7 mouse cellular contexts compared by ENCODE assay signal in the genomic region with DNA sequence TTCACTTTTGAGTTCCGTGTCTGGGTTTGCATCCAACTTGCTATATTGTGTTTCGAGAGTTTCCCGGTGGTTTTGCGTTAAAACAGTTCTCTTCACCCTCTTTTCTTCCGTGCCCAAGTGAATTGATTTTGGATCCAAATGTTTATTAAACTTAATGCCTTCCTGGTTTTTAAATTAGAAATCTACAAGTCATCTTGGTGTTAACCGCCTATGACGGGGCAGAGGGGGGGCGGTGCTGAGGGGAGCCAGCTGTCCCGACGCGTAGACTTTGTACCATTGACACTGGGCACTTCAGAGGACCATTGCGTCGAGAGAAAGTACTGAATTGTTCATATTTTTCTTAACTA.
A peak's percentile ranks its signal among the peaks of the same experiment; 100 is the strongest.
DNase-seq lines count a peak whose midpoint lies in the region; ATAC-seq and TF ChIP-seq lines count a peak whose summit lies in the region.

No protein-coding gene starts in this region.

- H3K4me1 ChIP-seq in ES-Bruce4 (ENCODE audit: control insufficient read depth, insufficient read depth, low read length): peaks cover 4% of the 10 kb centered on the region
- H3K4me1 ChIP-seq in forebrain, embryonic 12.5 days: peaks cover 41% of the 10 kb centered on the region
- H3K4me1 ChIP-seq in hindbrain, embryonic 13.5 days (replicated peaks): peaks cover 39% of the 10 kb centered on the region
- peaks cover 25% of the 10 kb centered on the region for H3K4me1 ChIP-seq in midbrain, embryonic 15.5 days

- peak overlapping the region; percentile 96 for H3K9ac ChIP-seq in ES-Bruce4 (ENCODE audit: low read depth, poor library complexity, severe bottlenecking)
- peak overlapping the region; percentile 95 for H3K9ac ChIP-seq in forebrain, embryonic 12.5 days
- H3K9ac ChIP-seq in hindbrain, embryonic 13.5 days: peak overlapping the region; percentile 90
- H3K9ac ChIP-seq in midbrain, embryonic 15.5 days: peak overlapping the region; percentile 73

- ATAC-seq in forebrain, embryonic 12.5 days (ENCODE audit: low FRiP score): no peak
- ATAC-seq in hindbrain, embryonic 13.5 days (ENCODE audit: low FRiP score): no peak
- ATAC-seq in midbrain, embryonic 15.5 days (replicated peaks): no peak

- TF ChIP-seq EP300 in ES-Bruce4 (IDR thresholded peaks at IDR 0.05; ENCODE audit: insufficient read depth, low read depth, low read length): no peak

- H3K27me3 ChIP-seq in ES-Bruce4 (ENCODE audit: control insufficient read depth, insufficient read depth, low read length, poor library complexity, severe bottlenecking): no peaks in the 10 kb centered on the region
- no peaks in the 10 kb centered on the region for H3K27me3 ChIP-seq in forebrain, embryonic 12.5 days
- no peaks in the 10 kb centered on the region for H3K27me3 ChIP-seq in hindbrain, embryonic 13.5 days
- no peaks in the 10 kb centered on the region for H3K27me3 ChIP-seq in midbrain, embryonic 15.5 days (replicated peaks)

- under 1% methylated on average over 13 of the region's 13 CpGs for WGBS in forebrain, embryonic 12.5 days
- WGBS in hindbrain, embryonic 13.5 days: 0% methylated on average over 13 of the region's 13 CpGs
- WGBS in midbrain, embryonic 15.5 days: under 1% methylated on average over 13 of the region's 13 CpGs

- TF ChIP-seq CTCF in ES-Bruce4 (IDR thresholded peaks at IDR 0.05; ENCODE audit: low read depth, low read length): no peak

- TF ChIP-seq POLR2A in ES-Bruce4 (IDR thresholded peaks at IDR 0.05; ENCODE audit: insufficient read depth, low read length): no peak

- peak; percentile 80 for DNase-seq in adrenal gland, postnatal 14 days
- peak; percentile 87 for DNase-seq in liver
- peak; percentile 50 for DNase-seq in urinary bladder, postnatal 25 days (ENCODE audit: low spot score)

- H3K27ac ChIP-seq in ES-Bruce4 (ENCODE audit: insufficient read depth, low read length): 0 out of 2 replicates have a peak overlapping the region, but pooled peaks have one; percentile 80
- peak overlapping the region; percentile 97 for H3K27ac ChIP-seq in forebrain, embryonic 12.5 days
- peak overlapping the region; percentile 94 for H3K27ac ChIP-seq in hindbrain, embryonic 13.5 days
- H3K27ac ChIP-seq in midbrain, embryonic 15.5 days: peak overlapping the region; percentile 89

- no peaks in the 10 kb centered on the region for H3K9me3 ChIP-seq in ES-Bruce4 (replicated peaks; ENCODE audit: control insufficient read depth, insufficient read depth, low read length, poor library complexity, severe bottlenecking)
- H3K9me3 ChIP-seq in forebrain, embryonic 12.5 days: no peaks in the 10 kb centered on the region
- no peaks in the 10 kb centered on the region for H3K9me3 ChIP-seq in hindbrain, embryonic 13.5 days
- no peaks in the 10 kb centered on the region for H3K9me3 ChIP-seq in midbrain, embryonic 15.5 days

- H3K4me2 ChIP-seq in forebrain, embryonic 12.5 days: peak overlapping the region; percentile 75
- peak overlapping the region; percentile 69 for H3K4me2 ChIP-seq in hindbrain, embryonic 13.5 days
- H3K4me2 ChIP-seq in midbrain, embryonic 15.5 days: peak overlapping the region; percentile 76

- peak overlapping the region; percentile 94 for H3K4me3 ChIP-seq in ES-Bruce4 (ENCODE audit: low read depth, low read length)
- H3K4me3 ChIP-seq in forebrain, embryonic 12.5 days (replicated peaks): peak overlapping the region; percentile 86
- H3K4me3 ChIP-seq in hindbrain, embryonic 13.5 days: peak overlapping the region; percentile 73
- peak overlapping the region; percentile 74 for H3K4me3 ChIP-seq in midbrain, embryonic 15.5 days

- H3K36me3 ChIP-seq in ES-Bruce4 (ENCODE audit: control insufficient read depth, insufficient read depth, low read length, poor library complexity, severe bottlenecking): no peaks in the 10 kb centered on the region
- H3K36me3 ChIP-seq in forebrain, embryonic 12.5 days (replicated peaks): no peaks in the 10 kb centered on the region
- no peaks in the 10 kb centered on the region for H3K36me3 ChIP-seq in hindbrain, embryonic 13.5 days
- no peaks in the 10 kb centered on the region for H3K36me3 ChIP-seq in midbrain, embryonic 15.5 days (replicated peaks)
